Mouse (Mus musculus) ES-E14 (cell line): ENCODE results near the gene Agrn.

Experiments
- CHD2 ChIP-seq: IDR thresholded peaks from 2 replicates; pipeline ENCODE4 v1.6.1; 2014; ENCODE audit warnings: mild to moderate bottlenecking, low read depth, low read length, inconsistent platforms
- MAFK ChIP-seq: IDR thresholded peaks from 2 replicates; pipeline ENCODE4 v1.6.1; 2014; ENCODE audit warnings: mild to moderate bottlenecking, low read depth, low read length, inconsistent platforms; ENCODE audit not compliant: insufficient read depth

- TF ChIP-seq MAFK: no peak
- TF ChIP-seq CHD2: no peak
Measured at GRCm38 (mm10) chr4:156217838-156218237, 20.6 kb upstream of the Agrn start.
